Mouse (Mus musculus) MN1 (cell line): ENCODE measurements around the gene Antxr2.

ENCODE experiments used
- DNase-seq: peaks from one replicate; pipeline ENCODE4 v3.0.0-alpha.2; 2016; ENCODE audit warnings: low spot score

Antxr2 gene

GRCm38 (mm10) chr5:97986656-97987294 is 44.1 kb downstream of the Antxr2 start:
- peak; percentile 45 for DNase-seq

GRCm38 (mm10) chr5:97983375-97983774 is 47.5 kb downstream of the Antxr2 start:
- DNase-seq, result no peak

GRCm38 (mm10) chr5:97980472-97980871 is 50.4 kb downstream of the Antxr2 start:
- peak; percentile 74 for DNase-seq

- DNase-seq, result no peak
These were observed 57.5 kb downstream of the Antxr2 start for GRCm38 (mm10) chr5:97973293-97973692.

- DNase-seq, result no peak
These were observed 58.8 kb downstream of the Antxr2 start for GRCm38 (mm10) chr5:97972029-97972428.

GRCm38 (mm10) chr5:97971236-97971635 is 59.6 kb downstream of the Antxr2 start:
- DNase-seq, result peak; percentile 22

GRCm38 (mm10) chr5:97967044-97967443 is 63.8 kb downstream of the Antxr2 start:
- no peak for DNase-seq

GRCm38 (mm10) chr5:97966101-97966500 is 64.7 kb downstream of the Antxr2 start:
- DNase-seq, result no peak

GRCm38 (mm10) chr5:97964444-97964843 is 66.4 kb downstream of the Antxr2 start:
- no peak for DNase-seq

GRCm38 (mm10) chr5:97962512-97962911 is 68.3 kb downstream of the Antxr2 start:
- no peak for DNase-seq

GRCm38 (mm10) chr5:97961786-97962185 is 69.1 kb downstream of the Antxr2 start:
- no peak for DNase-seq

GRCm38 (mm10) chr5:97959651-97960050 is 71.2 kb downstream of the Antxr2 start:
- DNase-seq, result peak; percentile 44

GRCm38 (mm10) chr5:97959010-97959409 is 71.8 kb downstream of the Antxr2 start:
- DNase-seq, result no peak

GRCm38 (mm10) chr5:97957501-97957900 is 73.3 kb downstream of the Antxr2 start:
- no peak for DNase-seq

GRCm38 (mm10) chr5:97954193-97954772 is 76.6 kb downstream of the Antxr2 start:
- no peak for DNase-seq

- no peak for DNase-seq
These were observed 77.5 kb downstream of the Antxr2 start for GRCm38 (mm10) chr5:97953241-97953920.

- no peak for DNase-seq
These were observed 83.6 kb downstream of the Antxr2 start for GRCm38 (mm10) chr5:97947261-97947660.

- no peak for DNase-seq
These were observed 84.6 kb downstream of the Antxr2 start for GRCm38 (mm10) chr5:97946236-97946635.

GRCm38 (mm10) chr5:97935140-97936129 is 95.4 kb downstream of the Antxr2 start:
- no peak for DNase-seq

GRCm38 (mm10) chr5:97917654-97918053 is 113.2 kb downstream of the Antxr2 start:
- no peak for DNase-seq

GRCm38 (mm10) chr5:97914890-97915289 is 116.0 kb downstream of the Antxr2 start:
- DNase-seq, result no peak

- peak; percentile 18 for DNase-seq
These were observed 116.9 kb downstream of the Antxr2 start for GRCm38 (mm10) chr5:97913901-97914300.
